Mouse (Mus musculus): Measurements from ENCODE around the gene 1700129C05Rik.

GRCm38 (mm10) chr14:59093601-59094000 lies 49.1 kb downstream of the 1700129C05Rik start:
- TF ChIP-seq POLR2A (IDR thresholded peaks at IDR 0.05; ENCODE audit: borderline replicate concordance, extremely low read depth, low read depth, low read length) (no peak), CTCF (IDR thresholded peaks at IDR 0.05; ENCODE audit: insufficient read depth, low read length) (no peak)
